In genomic region chr15:98528066-98528563, GRCm38 (mm10) we compare ENCODE assay signal across 33 mouse cellular contexts. TPM values are rescaled to one million over a fixed set of nuclear protein-coding genes. Genes with fewer than 3 reads are reported as not detected.
DNase-seq lines count a peak whose midpoint lies in the region; TF ChIP-seq lines count a peak whose summit lies in the region.
"Had no signal": no experiment of that assay in that cellular context is flagged by ENCODE, and none has a peak within 500 bp of the region (broad histone marks: within the 10 kb centered on the region; RNA-seq: fewer than 3 reads in every experiment).

No protein-coding gene starts in this region.

- H3K4me2 ChIP-seq in myocyte (ENCODE audit: low read depth), result peak overlapping the region; percentile 66
- H3K4me2 ChIP-seq: embryonic facial prominence, embryonic 12.5 days; embryonic facial prominence, embryonic 15.5 days; forebrain, embryonic 13.5 days; heart, embryonic 13.5 days; hindbrain, embryonic 12.5 days; hindbrain, embryonic 15.5 days; intestine, embryonic 15.5 days had no signal

- H3K36me3 ChIP-seq in myocyte (ENCODE audit: control insufficient read depth, insufficient read depth), result peaks cover 78% of the 10 kb centered on the region

- no peak overlapping the region for H3K4me3 ChIP-seq in myocyte
- H3K4me3 ChIP-seq: embryonic facial prominence, embryonic 12.5 days; embryonic facial prominence, embryonic 15.5 days; erythroblast, embryonic 14.5 days; forebrain, embryonic 13.5 days; heart, adult 2 months; heart, embryonic 10.5 days; heart, embryonic 13.5 days; hindbrain, embryonic 12.5 days; hindbrain, embryonic 15.5 days; intestine, embryonic 15.5 days had no signal

- no peak for TF ChIP-seq POLR2A in myocyte (IDR thresholded peaks at IDR 0.05; ENCODE audit: insufficient read length, low read depth)

- H3K27me3 ChIP-seq in myocyte (ENCODE audit: control insufficient read depth, insufficient read depth, insufficient read length), result no peaks in the 10 kb centered on the region
- H3K27me3 ChIP-seq: embryonic facial prominence, embryonic 12.5 days; embryonic facial prominence, embryonic 15.5 days; forebrain, embryonic 13.5 days; heart, embryonic 13.5 days; hindbrain, embryonic 12.5 days; hindbrain, embryonic 15.5 days; intestine, embryonic 15.5 days; Patski had no signal

- DNase-seq in 3134 (ENCODE audit: extremely low read depth, insufficient read length, low spot score) (peak; percentile 60), 3T3-L1 (ENCODE audit: low read depth, low spot score) (peak; percentile 83), NIH3T3 (ENCODE audit: low read depth) (peak; percentile 60)
- no peak for DNase-seq in right cerebral cortex, postnatal 10 days (ENCODE audit: low spot score in 2 of 2)
- DNase-seq in layer of hippocampus, adult 9-11 months, result no peak
- no peak for DNase-seq in testis, postnatal 14 days (ENCODE audit: low spot score)
- DNase-seq: adrenal gland, adult 2 months; adrenal gland, postnatal 14 days; B cell, adult 2 months; cerebellum, adult 11 months; cerebellum, adult 2 months; cerebellum, adult 9-11 months; cerebellum, postnatal 25 days; gastrocnemius, postnatal 36 days; heart, adult 2 months; heart, postnatal 14 days; heart, postnatal 4 days; kidney, adult 11 months had no signal

- no peak overlapping the region for H3ac ChIP-seq in myocyte (ENCODE audit: control insufficient read depth, insufficient read length)

- H3K79me2 ChIP-seq in myocyte (ENCODE audit: control insufficient read depth, insufficient read depth), result peaks cover 76% of the 10 kb centered on the region

TF ChIP-seq in myocyte, 11 proteins besides CTCF, POLR2A, EP300 and RAD21:
- TF ChIP-seq MYOD1 (IDR thresholded peaks at IDR 0.05; ENCODE audit: control insufficient read depth in 1 of 3, insufficient read length in 2 of 3, low read depth in 2 of 3) (no peak), REST (IDR thresholded peaks at IDR 0.05; ENCODE audit: insufficient read depth, insufficient read length) (no peak), SRF (IDR thresholded peaks at IDR 0.05; ENCODE audit: control insufficient read depth, insufficient read length, low read depth) (no peak), USF1 (IDR thresholded peaks at IDR 0.05; ENCODE audit: low read depth) (no peak), CEBPB (IDR thresholded peaks at IDR 0.05; ENCODE audit: insufficient read depth, poor library complexity, severe bottlenecking) (no peak)

RNA-seq across cellular contexts. Expression of gene Kansl2, which starts 5.9 kb away (rescaled TPM):
- 109 TPM for polyA plus RNA-seq in myocyte (2012; fragmentation: generic; extraction: Trizol)

RNA-seq across cellular contexts. Expression of gene Olfr279, which starts 35.9 kb away (rescaled TPM):
- not detected for polyA plus RNA-seq in myocyte (2012; fragmentation: generic; extraction: Trizol)
- polyA plus RNA-seq: adrenal gland, adult 2 months; CD4-positive, CD25-positive, alpha-beta regulatory T cell, adult 4 months; erythroblast, embryonic 14.5 days; forebrain, embryonic 13.5 days; forebrain, embryonic 16.5 days; frontal cortex, adult 2 months; heart, adult 2 months; heart, embryonic 10.5 days; heart, embryonic 13.5 days; heart, embryonic 16.5 days; hindbrain, embryonic 12.5 days; hindbrain, embryonic 15.5 days; intestine, embryonic 15.5 days; Patski had no signal

RNA-seq across cellular contexts. Expression of gene Ccnt1, which starts 42.6 kb away (rescaled TPM):
- polyA plus RNA-seq in myocyte (2012; fragmentation: generic; extraction: Trizol), result 12.6 TPM

RNA-seq across cellular contexts. Expression of gene 4930415O20Rik, which starts 42.7 kb away (rescaled TPM):
- polyA plus RNA-seq in myocyte (2012; fragmentation: generic; extraction: Trizol), result 0.10 TPM
- polyA plus RNA-seq: CD4-positive, CD25-positive, alpha-beta regulatory T cell, adult 4 months; cerebellum, adult 2 months; embryonic facial prominence, embryonic 12.5 days; erythroblast, embryonic 14.5 days; forebrain, embryonic 13.5 days; heart, adult 2 months; hindbrain, embryonic 15.5 days; intestine, embryonic 15.5 days had no signal

RNA-seq across cellular contexts. Expression of gene Lalba, which starts 45.6 kb away (rescaled TPM):
- polyA plus RNA-seq in myocyte (2012; fragmentation: generic; extraction: Trizol), result not detected
- polyA plus RNA-seq: adrenal gland, adult 2 months; embryonic facial prominence, embryonic 12.5 days; embryonic facial prominence, embryonic 15.5 days; erythroblast, embryonic 14.5 days; forebrain, embryonic 13.5 days; forebrain, embryonic 16.5 days; frontal cortex, adult 2 months; heart, embryonic 10.5 days; heart, embryonic 13.5 days; heart, embryonic 16.5 days; hindbrain, embryonic 12.5 days; hindbrain, embryonic 15.5 days; intestine, embryonic 15.5 days; Patski had no signal

Comparison
In these comparisons a context has a peak if more than half of its experiments do, and no peak if none do; other contexts are left out.
1. DNase-seq: peak in 3134 (single experiment), 3T3-L1 (single experiment) and NIH3T3 (single experiment); none in right cerebral cortex, postnatal 10 days (0 of 2), layer of hippocampus, adult 9-11 months (single experiment) and testis, postnatal 14 days (single experiment).